Mouse (Mus musculus) lung, postnatal 14 days (tissue): ENCODE results near the gene Slc35a5.

Experiments
- DNase-seq: peaks from one replicate; pipeline ENCODE4 v3.0.0; 2021

Slc35a5 gene

GRCm38 (mm10) chr16:45158522-45159388, at the start of gene Slc35a5, which contains the start of gene Atg3:
Gene Slc35a5, minus strand, starts transcription at chr16:45158706.
Gene Atg3, plus strand, starts transcription at chr16:45158785.
- peak; percentile 95 for DNase-seq

- DNase-seq, result no peak
These were observed 46.6 kb upstream of the Slc35a5 start for GRCm38 (mm10) chr16:45204859-45205670.

GRCm38 (mm10) chr16:45204438-45204837, 45.9 kb upstream of the Slc35a5 start:
- DNase-seq, result no peak

- no peak for DNase-seq
These were observed 42.9 kb upstream of the Slc35a5 start for GRCm38 (mm10) chr16:45201395-45201794.

GRCm38 (mm10) chr16:45196816-45197215, 38.3 kb upstream of the Slc35a5 start:
- DNase-seq, result peak; percentile 84

GRCm38 (mm10) chr16:45192613-45193012, 34.1 kb upstream of the Slc35a5 start:
- peak; percentile 85 for DNase-seq

GRCm38 (mm10) chr16:45181824-45182223, 23.3 kb upstream of the Slc35a5 start:
- DNase-seq, result no peak

GRCm38 (mm10) chr16:45178552-45178951, 20.0 kb upstream of the Slc35a5 start:
- DNase-seq, result no peak

- DNase-seq, result no peak
These were observed 847 bp upstream of the Slc35a5 start for GRCm38 (mm10) chr16:45159389-45159716.

- peak; percentile 76 for DNase-seq
These were observed 377 bp downstream of the Slc35a5 start for GRCm38 (mm10) chr16:45158136-45158521.

- peak; percentile 22 for DNase-seq
These were observed 3.7 kb downstream of the Slc35a5 start for GRCm38 (mm10) chr16:45154741-45155250.

GRCm38 (mm10) chr16:45148488-45149082, 9.9 kb downstream of the Slc35a5 start:
- no peak for DNase-seq

- DNase-seq, result no peak
These were observed 13.4 kb downstream of the Slc35a5 start for GRCm38 (mm10) chr16:45145119-45145518.

- DNase-seq, result no peak
These were observed 15.9 kb downstream of the Slc35a5 start for GRCm38 (mm10) chr16:45142565-45142964.

- DNase-seq, result no peak
These were observed 16.8 kb downstream of the Slc35a5 start for GRCm38 (mm10) chr16:45141711-45142110.

- no peak for DNase-seq
These were observed 30.4 kb downstream of the Slc35a5 start for GRCm38 (mm10) chr16:45127936-45128710.

GRCm38 (mm10) chr16:45124230-45125203, 34.0 kb downstream of the Slc35a5 start:
- no peak for DNase-seq

- no peak for DNase-seq
These were observed 35.9 kb downstream of the Slc35a5 start for GRCm38 (mm10) chr16:45122571-45122970.

- peak; percentile 64 for DNase-seq
These were observed 37.6 kb downstream of the Slc35a5 start for GRCm38 (mm10) chr16:45120844-45121425.

- DNase-seq, result no peak
These were observed 39.7 kb downstream of the Slc35a5 start for GRCm38 (mm10) chr16:45118760-45119159.

GRCm38 (mm10) chr16:45117200-45117599, 41.3 kb downstream of the Slc35a5 start:
- DNase-seq, result no peak
